Mouse (Mus musculus): Measurements from ENCODE around the gene Pcdh7. TPM values are rescaled to one million over a fixed set of nuclear protein-coding genes. Genes with fewer than 3 reads are reported as not detected.
A peak's percentile ranks its signal among the peaks of the same experiment; 100 is the strongest.

The Pcdh7 gene
- total RNA-seq, 4 experiments from 2014 or later: 135 to 161 (median 146) TPM

DNA sequence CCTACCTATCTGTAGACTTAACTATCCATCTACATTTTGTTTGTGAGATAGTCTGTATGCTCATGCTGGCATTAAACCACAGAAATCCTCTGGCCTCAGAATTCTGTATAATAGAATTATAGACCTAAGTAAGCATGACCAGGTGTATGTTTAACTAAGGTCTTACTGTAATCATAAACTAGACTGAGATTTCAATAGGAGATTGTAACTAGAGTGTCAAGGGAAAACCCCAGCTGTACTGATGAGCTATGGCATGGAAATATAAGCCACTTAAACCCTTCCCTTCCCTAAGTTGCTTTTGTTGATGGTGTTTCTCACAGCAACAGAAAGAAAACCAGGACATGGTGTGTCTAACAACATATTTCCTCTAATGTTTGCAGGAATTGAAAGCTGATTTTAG, 78.6 kb downstream of the Pcdh7 start:
- DNase-seq (ENCODE audit: low spot score in 2 of 2): no peak

DNA sequence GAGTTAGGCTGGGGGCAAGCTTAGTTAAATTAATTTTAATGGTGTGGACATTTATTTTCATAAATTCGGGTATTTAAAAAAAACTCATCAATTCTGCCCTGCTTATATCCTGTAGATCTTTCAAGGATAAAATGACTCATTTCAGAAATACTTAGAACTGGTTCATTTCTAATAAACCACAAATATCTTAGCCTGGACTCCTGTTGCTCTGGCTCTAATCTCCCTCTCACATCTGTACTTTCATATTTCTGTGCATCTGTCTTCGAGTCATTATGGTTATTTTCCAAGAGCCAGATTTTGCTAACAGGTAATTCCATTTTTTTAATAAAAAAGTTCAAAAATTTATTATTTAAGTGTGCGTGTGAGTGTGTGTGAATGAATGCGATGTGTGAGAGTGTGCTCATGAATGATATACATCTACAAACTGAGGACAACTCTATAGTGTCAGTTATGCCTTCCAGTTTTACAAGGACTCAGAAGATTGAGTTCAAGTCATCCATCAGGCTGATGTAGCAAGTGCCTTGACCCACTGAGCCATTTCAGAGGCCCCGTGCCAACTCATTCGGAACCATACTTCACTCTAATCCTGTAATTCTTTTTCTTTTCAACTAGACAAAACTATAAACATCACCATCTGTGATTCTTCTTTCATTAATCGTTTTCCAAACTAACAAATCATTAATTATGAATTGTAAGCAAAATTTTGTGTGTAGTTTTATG, 80.3 kb downstream of the Pcdh7 start:
- DNase-seq (ENCODE audit: low spot score in 2 of 2): no peak

DNA sequence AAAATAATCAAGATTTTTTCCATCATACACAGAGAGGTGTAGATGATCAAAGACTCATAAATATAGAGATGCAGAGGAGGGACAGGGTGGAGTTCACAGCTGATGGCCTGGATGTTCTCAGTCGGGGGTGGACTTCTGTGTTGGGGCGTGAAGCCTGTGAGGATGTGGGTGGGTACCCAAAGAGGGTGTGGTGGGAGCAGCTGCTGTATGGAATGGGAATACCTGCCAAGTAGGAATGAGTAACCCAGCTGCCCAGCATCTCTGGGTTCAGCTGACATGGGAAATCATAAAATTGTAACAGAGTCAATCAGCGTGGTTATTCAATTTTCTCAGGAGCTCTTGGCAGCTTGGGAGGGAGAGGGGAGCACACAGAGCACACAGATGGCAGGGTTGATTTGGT, 85.3 kb downstream of the Pcdh7 start:
- DNase-seq (ENCODE audit: low spot score in 2 of 2): no peak

DNA sequence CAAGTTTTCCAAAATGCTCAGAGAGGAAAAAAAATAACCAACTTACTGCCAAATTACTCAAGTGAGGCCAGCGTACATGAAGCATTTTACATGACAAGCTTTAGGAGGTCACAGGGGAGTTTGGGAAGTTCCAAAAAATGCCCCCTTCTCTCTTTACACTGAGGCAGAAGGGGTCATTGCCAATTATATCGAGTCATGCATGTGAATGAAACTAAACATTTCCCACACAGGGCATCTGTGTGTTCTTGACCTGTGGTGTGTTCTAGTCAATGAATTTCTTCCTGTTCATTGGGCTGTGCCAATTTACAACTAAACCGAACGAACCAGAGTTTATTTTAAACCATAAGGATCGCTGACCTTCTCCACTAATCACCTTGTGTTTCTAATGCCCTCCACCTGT, 86.1 kb downstream of the Pcdh7 start:
- DNase-seq (ENCODE audit: low spot score in 2 of 2): no peak

DNA sequence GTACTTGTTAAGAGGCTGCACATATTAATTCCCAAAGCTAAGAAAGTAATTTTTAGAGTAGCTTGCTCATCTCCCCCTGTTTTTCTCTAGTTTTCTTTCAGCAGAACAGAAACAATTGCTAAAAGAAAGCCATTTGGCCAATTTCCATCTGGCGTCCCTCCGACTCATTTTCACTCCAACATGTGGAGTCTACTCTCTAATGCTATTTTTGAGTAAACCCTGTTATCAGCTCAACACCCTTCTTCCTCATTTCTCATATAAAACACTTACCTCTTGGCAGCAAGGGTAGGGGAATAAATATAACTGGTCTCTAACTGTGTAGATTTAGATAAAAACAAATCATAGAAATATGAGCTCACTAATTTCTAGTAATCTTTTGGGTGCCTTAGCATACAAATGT, 89.6 kb downstream of the Pcdh7 start:
- DNase-seq (ENCODE audit: low spot score in 2 of 2): no peak

DNA sequence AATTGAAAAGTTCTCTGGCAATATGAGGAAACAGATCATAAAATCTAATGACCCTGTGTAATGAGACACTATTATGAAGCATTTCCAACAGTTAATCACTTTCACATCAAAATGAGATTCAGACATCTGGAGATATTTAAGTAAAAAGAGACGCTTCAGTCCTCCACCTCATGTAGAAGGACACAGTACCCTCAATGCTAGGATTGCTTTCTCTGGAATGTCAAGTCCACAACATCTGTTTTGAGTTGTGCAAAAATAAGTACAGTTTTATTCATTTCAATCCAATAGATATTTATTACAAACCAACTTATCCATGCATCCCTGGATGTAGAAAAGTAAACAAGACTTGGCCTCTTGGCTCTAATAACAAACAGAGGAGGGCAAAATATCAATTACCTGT, 92.9 kb downstream of the Pcdh7 start:
- DNase-seq (ENCODE audit: low spot score in 2 of 2): no peak

DNA sequence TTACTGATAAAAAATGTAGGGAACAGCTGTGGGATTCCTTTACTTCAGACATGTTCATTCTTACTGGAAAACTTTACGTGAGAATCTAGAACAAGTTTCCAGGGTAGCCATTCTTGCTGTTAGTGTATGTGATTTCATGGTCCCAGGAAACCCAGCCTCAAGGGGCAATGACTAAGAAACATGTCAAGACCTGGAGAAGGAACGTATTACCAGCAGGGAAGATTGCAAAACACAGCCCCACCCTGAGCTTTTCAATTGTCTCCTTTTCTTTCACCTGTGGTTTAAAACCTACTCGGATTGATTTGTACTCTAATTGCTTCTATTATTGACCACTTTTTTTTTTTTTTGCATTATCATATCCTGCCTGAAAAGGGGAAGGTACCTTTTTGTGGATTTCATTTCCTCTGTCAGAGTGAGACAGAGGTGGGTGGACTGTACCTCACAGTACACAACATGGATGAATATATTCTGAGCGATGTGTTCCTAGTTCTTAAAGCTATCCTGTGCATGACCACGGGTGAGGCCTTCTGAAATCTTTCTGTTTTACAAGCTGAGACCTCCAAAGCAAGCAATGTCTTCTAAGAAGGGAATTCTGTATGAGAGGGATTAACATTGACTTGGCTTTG, 98.3 kb downstream of the Pcdh7 start:
- DNase-seq (ENCODE audit: low spot score in 2 of 2): no peak

DNA sequence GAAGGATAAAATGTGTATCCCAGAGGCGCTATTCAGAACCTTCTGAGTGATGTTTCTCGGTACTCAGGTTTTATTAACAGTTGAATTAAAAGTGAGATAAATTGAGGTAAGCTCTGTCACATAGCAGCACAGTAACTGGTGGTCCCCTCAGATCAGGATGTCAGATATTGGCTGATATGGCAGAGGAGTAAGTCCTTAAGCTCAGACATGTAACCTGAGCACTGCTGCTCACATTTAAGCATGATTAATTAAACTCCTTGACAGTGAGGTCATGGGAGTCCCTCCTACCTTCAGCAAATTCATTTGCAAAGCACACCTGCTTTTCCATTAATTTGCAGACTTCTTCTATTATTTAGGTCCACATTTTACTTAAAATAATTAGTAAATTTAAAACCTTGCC, 102.0 kb downstream of the Pcdh7 start:
- no peak for DNase-seq (ENCODE audit: low spot score in 2 of 2)

DNA sequence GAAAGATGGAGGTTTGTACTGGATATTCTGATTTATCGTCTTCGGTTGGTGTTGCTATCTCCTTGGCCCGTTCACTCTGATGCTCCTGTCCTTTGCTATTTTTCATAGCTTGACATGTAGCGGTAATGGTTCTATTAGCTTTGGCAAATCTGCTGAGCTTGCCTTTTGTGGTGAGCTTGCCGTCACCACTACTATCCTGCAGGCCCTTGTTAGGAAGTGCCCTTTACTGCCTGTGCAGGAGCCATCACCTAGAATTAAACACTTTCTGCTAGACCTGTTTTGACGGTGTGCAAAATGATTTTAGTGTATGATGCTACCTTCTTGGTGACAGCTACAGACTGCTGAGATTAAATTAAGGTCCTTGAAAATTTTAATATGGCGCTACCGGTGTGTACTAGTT, 103.3 kb downstream of the Pcdh7 start:
- DNase-seq (ENCODE audit: low spot score in 2 of 2): no peak

DNA sequence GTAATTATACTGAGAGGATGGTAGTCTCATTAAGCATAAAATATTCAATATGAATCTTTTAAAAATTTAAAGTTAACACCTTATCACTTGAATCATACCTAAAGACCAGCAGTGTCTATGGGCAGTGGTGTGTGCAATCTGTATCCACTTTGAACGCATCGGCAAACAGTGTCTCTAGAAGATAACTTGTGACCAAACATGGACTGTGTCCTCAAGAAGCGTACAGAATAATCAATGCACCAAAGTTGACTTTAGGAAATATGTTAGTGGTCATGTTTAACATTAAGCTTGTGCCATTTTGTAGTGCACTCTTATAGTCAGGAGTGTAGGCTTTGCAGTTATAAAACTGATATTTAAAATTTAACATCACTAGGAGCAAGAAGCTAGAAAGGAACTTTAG, 110.7 kb downstream of the Pcdh7 start:
- no peak for DNase-seq (ENCODE audit: low spot score in 2 of 2)

DNA sequence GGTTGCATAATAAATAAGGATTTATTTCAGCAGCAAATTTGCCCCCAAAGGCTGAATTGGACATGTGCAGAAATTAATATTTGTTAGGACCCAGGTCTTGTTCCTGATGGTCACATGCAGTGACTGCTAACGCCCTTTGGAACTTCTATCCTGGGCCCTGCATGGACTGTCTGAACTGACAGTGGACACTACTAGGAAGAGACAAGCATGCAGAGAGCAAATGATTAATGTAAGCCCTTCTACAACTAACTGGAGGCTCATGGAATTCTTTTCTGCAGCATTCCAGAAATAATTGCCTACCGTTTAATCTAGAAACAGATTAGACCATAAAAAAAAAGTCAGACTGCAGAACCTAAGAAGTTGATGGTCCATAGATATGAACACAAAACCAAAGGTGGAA, 119.4 kb downstream of the Pcdh7 start:
- no peak for DNase-seq (ENCODE audit: low spot score in 2 of 2)

DNA sequence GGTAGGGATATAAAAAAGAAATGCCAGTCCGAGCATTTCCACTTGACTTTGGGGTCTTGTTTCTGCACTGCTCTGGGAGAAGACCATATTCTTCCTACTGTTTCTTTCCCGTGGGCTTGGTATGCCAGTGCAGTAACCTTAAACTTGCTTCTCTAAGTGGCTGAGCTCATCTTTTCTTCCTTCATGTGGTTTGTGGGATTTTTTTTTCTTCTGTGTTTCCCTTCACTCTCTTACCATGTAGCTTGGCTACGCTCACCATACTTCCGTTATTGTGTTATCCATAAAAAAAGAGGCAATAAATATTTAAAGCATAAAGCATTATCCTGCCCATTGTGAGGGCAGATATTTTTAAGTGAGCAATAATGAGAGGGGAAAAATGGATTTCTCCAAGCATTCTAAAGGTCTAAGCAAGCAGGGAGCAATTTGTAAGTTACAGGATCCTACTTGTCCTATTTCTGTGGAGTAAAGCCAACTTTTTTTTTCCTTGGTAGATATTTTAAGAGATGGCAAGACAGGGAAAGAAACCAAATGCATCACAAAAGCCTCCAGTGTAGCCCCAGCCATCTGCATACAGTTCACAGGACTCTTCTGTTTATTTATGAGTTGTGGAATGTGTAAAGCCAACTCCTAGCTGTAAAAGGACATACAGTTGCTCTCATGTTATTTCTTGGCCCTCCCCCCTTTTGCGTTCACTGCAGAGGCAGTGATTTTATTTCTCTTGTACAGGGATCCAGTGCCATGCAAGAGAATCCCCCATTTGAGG, 123.8 kb downstream of the Pcdh7 start:
- peak in 1 of 2 experiments; percentile 20 for DNase-seq (ENCODE audit: low spot score in 2 of 2)

DNA sequence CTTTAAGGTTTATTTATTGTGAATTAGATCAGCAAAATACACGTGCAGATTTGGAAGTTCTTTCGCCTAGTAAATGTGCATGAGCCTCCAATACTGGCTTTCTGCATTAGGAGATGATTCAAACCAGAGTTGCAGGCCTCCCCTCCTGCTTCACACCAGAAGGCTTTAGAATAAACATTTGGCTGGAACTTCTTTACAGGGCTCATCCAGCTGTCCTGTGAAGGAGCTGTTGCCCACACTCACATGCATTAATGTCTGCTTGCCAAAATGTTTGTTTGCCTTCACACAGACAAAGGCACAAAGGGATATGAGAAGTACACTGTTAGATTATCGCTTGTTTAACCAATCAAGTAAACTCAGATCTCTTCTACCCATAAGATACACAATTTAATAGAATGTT, 129.7 kb downstream of the Pcdh7 start:
- peak in 1 of 2 experiments; percentile 39 for DNase-seq (ENCODE audit: low spot score in 2 of 2)

DNA sequence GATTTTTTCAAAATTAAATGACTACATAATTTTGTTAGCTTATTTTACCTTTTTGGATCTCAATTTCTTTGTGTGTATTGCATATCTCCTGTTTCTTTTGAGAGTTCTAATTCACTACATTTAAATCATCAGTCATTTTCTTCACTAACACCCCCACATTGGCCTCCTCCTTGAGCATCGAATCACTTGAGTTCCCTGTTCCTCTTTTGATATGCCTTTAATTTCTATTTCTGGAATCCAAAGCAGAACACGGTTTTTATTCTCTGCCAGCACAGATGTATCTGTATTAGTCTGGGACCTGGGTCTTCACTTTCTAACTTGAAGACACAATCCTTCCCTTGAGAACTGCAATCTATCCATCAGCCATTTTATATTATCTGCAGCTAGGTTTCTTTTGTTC, 132.3 kb downstream of the Pcdh7 start:
- no peak for DNase-seq (ENCODE audit: low spot score in 2 of 2)

DNA sequence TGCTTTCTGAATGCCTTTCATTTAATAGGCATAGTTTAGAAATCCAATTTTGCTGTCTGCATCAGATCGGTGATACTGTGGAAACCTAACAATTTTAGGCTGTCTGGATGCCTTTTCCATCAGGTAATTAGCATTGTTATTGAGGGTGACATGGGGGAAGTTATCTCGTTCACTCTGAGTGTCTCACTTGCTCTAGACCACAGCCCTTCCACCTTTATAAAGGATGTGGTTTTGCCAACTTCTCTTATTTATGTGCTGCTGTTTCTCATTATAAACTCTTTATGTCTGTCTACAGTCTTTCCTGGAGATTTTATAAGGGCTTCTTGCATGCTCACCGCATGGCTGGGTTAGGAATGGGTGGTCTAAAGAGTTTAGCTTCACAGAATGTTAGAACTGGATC, 139.5 kb downstream of the Pcdh7 start:
- no peak for DNase-seq (ENCODE audit: low spot score in 2 of 2)

DNA sequence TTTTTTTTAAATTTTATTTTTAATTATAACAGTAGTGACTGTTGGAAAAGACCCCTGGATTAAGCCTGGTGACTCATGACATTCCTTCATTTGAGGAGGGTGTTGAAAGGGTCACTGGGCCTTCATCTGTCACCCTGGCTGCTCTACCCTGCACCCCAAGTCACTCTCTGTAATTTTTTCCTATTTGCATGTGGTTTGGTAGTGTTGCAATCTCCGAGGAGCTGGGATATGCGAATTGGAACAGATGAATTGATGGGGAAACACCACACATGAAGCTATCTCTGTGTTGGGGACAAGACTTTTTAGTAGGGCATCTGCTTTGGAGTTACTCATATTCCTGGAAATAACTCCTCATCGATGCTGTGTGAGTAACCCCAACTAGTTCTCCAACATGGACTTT, 146.5 kb downstream of the Pcdh7 start:
- no peak for DNase-seq (ENCODE audit: low spot score in 2 of 2)

DNA sequence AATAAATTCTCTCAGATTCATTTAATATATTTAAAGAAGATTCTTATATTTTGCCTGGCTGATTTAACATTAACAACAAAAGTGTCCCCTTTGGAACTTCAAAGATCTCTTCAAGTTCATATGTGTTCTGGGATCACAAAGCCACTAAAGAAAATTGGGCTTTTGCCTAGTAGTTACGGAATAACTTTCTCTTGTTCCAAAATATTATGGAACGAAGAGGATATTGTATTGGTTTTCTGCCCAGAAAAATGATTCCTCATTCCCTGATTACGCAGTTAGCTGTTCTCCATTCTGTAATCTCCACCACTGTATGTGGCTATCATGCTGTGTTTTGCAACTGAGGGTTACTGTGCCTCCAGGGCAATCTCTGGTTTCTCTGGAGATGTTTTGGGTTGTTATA, 147.5 kb downstream of the Pcdh7 start:
- DNase-seq (ENCODE audit: low spot score in 2 of 2): no peak

DNA sequence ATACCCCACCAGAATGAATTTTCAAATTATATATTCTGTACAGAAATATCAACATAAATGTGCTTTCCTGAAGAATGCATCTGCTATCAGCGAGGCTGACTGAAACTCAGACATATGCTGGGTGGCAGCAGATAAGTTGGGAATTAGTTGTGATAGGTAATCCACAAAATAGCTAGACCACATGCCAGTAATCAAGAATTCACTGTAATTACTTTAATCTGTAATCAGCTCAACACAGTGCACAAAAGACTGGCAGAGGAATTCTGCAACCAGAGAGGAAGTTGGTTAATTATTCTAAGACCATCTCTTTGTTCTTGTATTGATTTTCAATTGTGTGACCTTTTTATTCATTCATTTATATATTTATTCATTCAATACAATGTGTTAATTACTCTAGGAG, 148.3 kb downstream of the Pcdh7 start:
- no peak for DNase-seq (ENCODE audit: low spot score in 2 of 2)

DNA sequence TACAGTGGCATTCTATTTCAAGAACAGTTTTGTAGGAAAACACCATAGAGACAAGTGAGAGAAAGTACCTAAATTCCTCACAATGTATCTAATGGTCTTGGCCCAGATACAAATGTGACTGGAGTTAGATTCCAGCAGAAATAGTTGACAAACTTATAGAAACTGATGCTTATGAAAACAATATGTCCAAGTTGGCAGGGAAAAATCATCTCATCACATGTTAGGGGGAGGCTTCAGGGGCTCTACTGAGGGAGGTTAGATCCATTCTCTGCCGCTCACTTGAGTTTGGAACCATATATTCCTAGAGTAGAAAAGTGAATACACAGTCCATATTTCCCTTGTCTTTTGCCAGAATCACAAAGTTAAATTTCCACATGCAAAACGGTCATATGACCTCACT, 150.1 kb downstream of the Pcdh7 start:
- no peak for DNase-seq (ENCODE audit: low spot score in 2 of 2)

DNA sequence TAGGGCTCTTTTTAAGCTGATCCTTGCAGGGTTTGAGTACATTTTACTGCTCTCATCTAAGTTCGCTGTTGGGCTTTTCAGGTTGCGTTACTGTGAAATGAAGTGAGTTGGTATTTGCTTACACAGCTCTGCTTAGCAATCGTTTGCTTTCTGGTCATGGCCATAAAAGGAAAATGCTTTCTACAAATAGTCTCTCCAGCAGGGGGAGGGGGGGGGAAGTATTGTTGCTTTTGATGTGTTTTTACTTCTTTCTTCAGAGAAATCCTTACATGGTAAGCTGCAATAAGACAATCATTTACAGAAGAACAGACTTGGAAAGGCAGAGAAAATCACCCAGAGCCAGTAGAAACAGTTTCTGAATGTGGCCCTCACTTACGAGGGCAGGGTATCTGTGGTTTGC, 150.9 kb downstream of the Pcdh7 start:
- no peak for DNase-seq (ENCODE audit: low spot score in 2 of 2)

DNA sequence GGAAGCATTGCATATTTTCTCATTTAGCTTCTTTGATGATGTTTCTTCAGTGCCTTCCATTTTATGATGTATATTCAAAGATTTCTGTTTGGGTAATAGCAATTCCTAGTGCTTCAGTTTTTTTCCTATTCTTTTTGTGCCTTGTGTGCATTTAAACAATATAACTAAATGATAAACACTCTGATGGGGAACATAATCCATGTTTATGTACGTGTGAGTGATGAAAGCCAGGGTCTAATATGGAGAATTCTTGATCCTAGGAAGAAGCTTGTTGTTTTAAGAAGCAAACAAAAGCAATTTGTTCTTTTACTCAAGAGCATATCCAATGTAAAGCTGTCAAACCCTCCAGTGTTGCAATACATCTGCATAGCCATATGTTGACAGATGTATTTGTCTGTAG, 153.0 kb downstream of the Pcdh7 start:
- no peak for DNase-seq (ENCODE audit: low spot score in 2 of 2)

DNA sequence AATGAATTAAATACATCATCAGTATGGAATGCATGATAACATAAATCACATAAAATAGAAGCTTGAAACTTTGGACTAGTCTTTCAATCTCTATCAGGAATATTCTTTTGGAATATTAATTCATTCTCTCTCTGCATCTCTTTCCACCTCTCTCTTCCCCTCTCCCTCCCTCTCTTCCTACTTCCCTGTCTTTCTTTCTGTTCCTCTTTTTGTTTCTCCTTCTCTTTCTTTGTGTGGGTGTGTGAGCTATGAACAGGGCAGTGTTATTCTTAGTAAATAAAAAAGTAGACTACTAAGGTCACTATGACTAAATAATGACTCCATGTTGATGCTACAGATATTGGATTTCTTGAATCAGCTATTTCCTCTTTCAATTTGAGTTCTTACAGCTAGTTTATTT, 167.2 kb downstream of the Pcdh7 start:
- no peak for DNase-seq (ENCODE audit: low spot score in 2 of 2)
